Mouse (Mus musculus) brain, embryonic 14.5 days (tissue): ENCODE measurements around the gene Gm12216.

Source experiments
- CTCF ChIP-seq: fragments of 200-500 bp; IDR thresholded peaks from 2 replicates; pipeline ENCODE4 v1.5.1; 2012; ENCODE audit warnings: inconsistent platforms, mild to moderate bottlenecking, moderate library complexity, borderline replicate concordance; ENCODE audit not compliant: insufficient read depth, insufficient read length; ENCODE audit errors: extremely low read depth
- POLR2A ChIP-seq: fragments of 200-500 bp; IDR thresholded peaks from 2 replicates; pipeline ENCODE4 v1.6.1; 2012; ENCODE audit warnings: mild to moderate bottlenecking, inconsistent platforms, borderline replicate concordance; ENCODE audit not compliant: poor library complexity, insufficient read depth, insufficient read length, severe bottlenecking; ENCODE audit errors: extremely low read depth

GRCm38 (mm10) chr11:53869172-53869571 lies 10.1 kb upstream of the Gm12216 start:
- no peak for TF ChIP-seq CTCF
- TF ChIP-seq POLR2A: no peak
